Mouse (Mus musculus) heart, postnatal 0 days (tissue): Measurements from ENCODE around the gene Tprn.

Experiments
- CTCF ChIP-seq: IDR thresholded peaks from 2 replicates; pipeline ENCODE4 v1.5.1; 2016; ENCODE audit warnings: antibody characterized with exemption, control low read depth, low read depth
- EP300 ChIP-seq: IDR thresholded peaks from 2 replicates; pipeline ENCODE4 v1.6.1; 2016; ENCODE audit warnings: antibody characterized with exemption, low read depth

DNA sequence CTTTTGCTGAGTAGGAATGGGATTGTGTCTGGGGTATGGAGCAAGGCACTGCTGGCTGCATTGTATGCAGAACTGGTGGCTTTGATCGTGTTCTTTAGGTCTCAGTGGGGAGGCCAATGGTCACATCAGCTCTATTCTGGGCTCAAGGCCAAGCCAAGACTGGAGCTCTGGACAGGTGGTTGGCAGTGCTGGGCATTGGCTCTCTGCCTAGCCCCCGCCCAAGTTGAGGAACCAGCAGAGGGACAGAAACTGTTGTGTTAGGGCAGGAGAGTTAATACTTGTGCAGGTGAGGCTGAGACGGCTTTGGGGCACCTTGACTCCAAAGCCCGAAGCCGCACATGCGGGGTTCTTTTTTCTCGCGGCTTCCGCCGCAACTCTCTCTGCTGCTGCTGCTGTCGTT is 27.2 kb downstream of the Tprn start, which contains the start of gene Lrrc26:
- TF ChIP-seq CTCF (no peak), EP300 (no peak)
